13 mouse cellular contexts compared by ENCODE assay signal in genomic region chr17:26611918-26612317, GRCm38 (mm10). TPM values are rescaled to one million over a fixed set of nuclear protein-coding genes. Genes with fewer than 3 reads are reported as not detected.
DNase-seq lines count a peak whose midpoint lies in the region; ATAC-seq and TF ChIP-seq lines count a peak whose summit lies in the region.
"Had no signal": no experiment of that assay in that cellular context is flagged by ENCODE, and none has a peak within 500 bp of the region (broad histone marks: within the 10 kb centered on the region; RNA-seq: fewer than 3 reads in every experiment).

No protein-coding gene starts in this region.

- H3K4me3 ChIP-seq in heart, embryonic 10.5 days = no peak overlapping the region
- H3K4me3 ChIP-seq in kidney, postnatal 0 days (replicated peaks; ENCODE audit: low read depth, low read length) = no peak overlapping the region
- no peak overlapping the region for H3K4me3 ChIP-seq in kidney, embryonic 16.5 days (ENCODE audit: low read length)
- H3K4me3 ChIP-seq in intestine, embryonic 15.5 days (replicated peaks) = no peak overlapping the region

- ATAC-seq in kidney, postnatal 0 days (replicated peaks; ENCODE audit: low FRiP score, low read depth) = no peak
- ATAC-seq in kidney, embryonic 16.5 days (ENCODE audit: low FRiP score, low TSS enrichment) = no peak
- ATAC-seq in intestine, embryonic 15.5 days = no peak

- peak overlapping the region; percentile 90 for H3K27ac ChIP-seq in heart, embryonic 10.5 days
- H3K27ac ChIP-seq in kidney, postnatal 0 days = peak overlapping the region; percentile 48; the same call in 1 of the 2 replicates
- no peak overlapping the region for H3K27ac ChIP-seq in kidney, embryonic 16.5 days (ENCODE audit: low read length)
- H3K27ac ChIP-seq in intestine, embryonic 15.5 days = 0 out of 2 replicates have a peak overlapping the region, but pooled peaks have one; percentile 3
- H3K27ac ChIP-seq: liver, embryonic 14.5 days had no signal

- H3K4me1 ChIP-seq in heart, embryonic 10.5 days = peaks cover 46% of the 10 kb centered on the region
- peaks cover 11% of the 10 kb centered on the region; the same call in 1 of the 2 replicates for H3K4me1 ChIP-seq in kidney, postnatal 0 days (replicated peaks; ENCODE audit: insufficient read depth, low read length)
- no peaks in the 10 kb centered on the region for H3K4me1 ChIP-seq in kidney, embryonic 16.5 days (ENCODE audit: insufficient read depth, low read length)
- 0 out of 2 replicates have a peak, but pooled peaks cover 1% of the 10 kb centered on the region for H3K4me1 ChIP-seq in intestine, embryonic 15.5 days (replicated peaks)

- H3K9ac ChIP-seq in kidney, postnatal 0 days (ENCODE audit: low read depth, low read length) = no peak overlapping the region
- no peak overlapping the region for H3K9ac ChIP-seq in kidney, embryonic 16.5 days (replicated peaks; ENCODE audit: low read length)
- no peak overlapping the region for H3K9ac ChIP-seq in intestine, embryonic 15.5 days
- H3K9ac ChIP-seq: liver, embryonic 14.5 days had no signal

- H3K9me3 ChIP-seq in heart, embryonic 10.5 days = no peaks in the 10 kb centered on the region
- no peaks in the 10 kb centered on the region for H3K9me3 ChIP-seq in kidney, postnatal 0 days (replicated peaks; ENCODE audit: low read length)
- no peaks in the 10 kb centered on the region for H3K9me3 ChIP-seq in kidney, embryonic 16.5 days (ENCODE audit: low read length)
- H3K9me3 ChIP-seq in intestine, embryonic 15.5 days = no peaks in the 10 kb centered on the region

- WGBS in heart, embryonic 10.5 days = 93% methylated on average over 4 of the region's 4 CpGs
- 89% methylated on average over 4 of the region's 4 CpGs for WGBS in kidney, postnatal 0 days
- 91% methylated on average over 4 of the region's 4 CpGs for WGBS in kidney, embryonic 16.5 days
- WGBS in intestine, embryonic 15.5 days = 85% methylated on average over 4 of the region's 4 CpGs

- no peak for DNase-seq in heart, embryonic 10.5 days (ENCODE audit: low spot score)
- DNase-seq in heart, adult 11 months = no peak
- no peak for DNase-seq in kidney, postnatal 0 days (ENCODE audit: low spot score)
- peak; percentile 63 to 72 for DNase-seq in cerebellum, postnatal 25 days
- DNase-seq in adrenal gland, adult 2 months = no peak
- DNase-seq in retina, postnatal 1 day = no peak
- DNase-seq: kidney, postnatal 14 days; spleen, adult 18-20 months had no signal

- no peak for TF ChIP-seq CTCF in kidney, postnatal 0 days (IDR thresholded peaks at IDR 0.05; ENCODE audit: low read depth)

- H3K27me3 ChIP-seq in heart, embryonic 10.5 days (ENCODE audit: insufficient read depth, poor library complexity, severe bottlenecking) = no peaks in the 10 kb centered on the region
- no peaks in the 10 kb centered on the region for H3K27me3 ChIP-seq in kidney, postnatal 0 days (ENCODE audit: insufficient read depth, low read length)
- no peaks in the 10 kb centered on the region for H3K27me3 ChIP-seq in kidney, embryonic 16.5 days (ENCODE audit: insufficient read depth, low read length)
- H3K27me3 ChIP-seq in intestine, embryonic 15.5 days (replicated peaks) = no peaks in the 10 kb centered on the region
- H3K27me3 ChIP-seq: CH12.LX had no signal

- no peak overlapping the region for H3K4me2 ChIP-seq in kidney, postnatal 0 days (ENCODE audit: low read length)
- H3K4me2 ChIP-seq in kidney, embryonic 16.5 days (replicated peaks; ENCODE audit: low read depth, low read length) = no peak overlapping the region
- H3K4me2 ChIP-seq in intestine, embryonic 15.5 days (replicated peaks) = no peak overlapping the region
- H3K4me2 ChIP-seq: midbrain, embryonic 11.5 days had no signal

- H3K36me3 ChIP-seq in heart, embryonic 10.5 days = peaks cover 72% of the 10 kb centered on the region
- peaks cover 17% of the 10 kb centered on the region; the same call in 1 of the 2 replicates for H3K36me3 ChIP-seq in kidney, postnatal 0 days (ENCODE audit: insufficient read depth, low read length)
- peaks cover 22% of the 10 kb centered on the region for H3K36me3 ChIP-seq in kidney, embryonic 16.5 days (ENCODE audit: insufficient read depth, low read length)
- peaks cover 10% of the 10 kb centered on the region for H3K36me3 ChIP-seq in intestine, embryonic 15.5 days

RNA-seq across cellular contexts. Expression of gene Dusp1, which starts 50.0 kb away (rescaled TPM):
- 28.8 and 31.5 TPM in 2 replicates for polyA plus RNA-seq in heart, embryonic 10.5 days (2016; fragmentation: Nextera tagmentation; extraction: Ambion mirVana)
- polyA plus RNA-seq in kidney, postnatal 0 days (2015; fragmentation: Nextera tagmentation; extraction: Ambion mirVana) = 28.3 and 31.5 TPM in 2 replicates
- polyA plus RNA-seq in kidney, embryonic 16.5 days (2015; fragmentation: Nextera tagmentation; extraction: Ambion mirVana) = 26.8 and 28.3 TPM in 2 replicates
- polyA plus RNA-seq in intestine, embryonic 15.5 days (2015; fragmentation: Nextera tagmentation; extraction: Ambion mirVana) = 14.3 and 15.1 TPM in 2 replicates
- total RNA-seq in adrenal gland, adult 2 months (2021) = 10 to 100 TPM; 33.5 to 67.7 TPM
- 80.9 and 86.9 TPM in 2 replicates for polyA plus RNA-seq in adrenal gland, adult 2 months (2012; rRNA removed)

RNA-seq across cellular contexts. Expression of gene Ergic1, which starts 50.6 kb away (rescaled TPM):
- polyA plus RNA-seq in heart, embryonic 10.5 days (2016; fragmentation: Nextera tagmentation; extraction: Ambion mirVana) = 130 and 150 TPM in 2 replicates
- polyA plus RNA-seq in kidney, postnatal 0 days (2015; fragmentation: Nextera tagmentation; extraction: Ambion mirVana) = 103 and 107 TPM in 2 replicates
- polyA plus RNA-seq in kidney, embryonic 16.5 days (2015; fragmentation: Nextera tagmentation; extraction: Ambion mirVana) = 131 and 141 TPM in 2 replicates
- 97.0 and 100 TPM in 2 replicates for polyA plus RNA-seq in intestine, embryonic 15.5 days (2015; fragmentation: Nextera tagmentation; extraction: Ambion mirVana)
- 100 to 1,000 TPM; 166 to 170 TPM for total RNA-seq in adrenal gland, adult 2 months (2021)
- polyA plus RNA-seq in adrenal gland, adult 2 months (2012; rRNA removed) = 132 and 156 TPM in 2 replicates

RNA-seq across cellular contexts. Expression of gene Atp6v0e, which starts 51.1 kb away (rescaled TPM):
- polyA plus RNA-seq in heart, embryonic 10.5 days (2016; fragmentation: Nextera tagmentation; extraction: Ambion mirVana) = 189 and 213 TPM in 2 replicates
- 459 and 492 TPM in 2 replicates for polyA plus RNA-seq in kidney, postnatal 0 days (2015; fragmentation: Nextera tagmentation; extraction: Ambion mirVana)
- polyA plus RNA-seq in kidney, embryonic 16.5 days (2015; fragmentation: Nextera tagmentation; extraction: Ambion mirVana) = 251 and 271 TPM in 2 replicates
- 259 and 286 TPM in 2 replicates for polyA plus RNA-seq in intestine, embryonic 15.5 days (2015; fragmentation: Nextera tagmentation; extraction: Ambion mirVana)
- total RNA-seq in adrenal gland, adult 2 months (2021) = 100 to 1,000 TPM; 213 to 229 TPM
- polyA plus RNA-seq in adrenal gland, adult 2 months (2012; rRNA removed) = 193 and 215 TPM in 2 replicates

Comparison
In these comparisons a context has a peak if more than half of its experiments do, and no peak if none do; other contexts are left out.
1. DNase-seq: peak in cerebellum, postnatal 25 days (2 of 2); none in heart, embryonic 10.5 days (single experiment), heart, adult 11 months (single experiment), kidney, postnatal 0 days (single experiment), adrenal gland, adult 2 months (single experiment) and retina, postnatal 1 day (single experiment).